Mouse (Mus musculus) erythroid progenitor cell, adult 5-6 weeks (primary cell): ENCODE data around the gene Cpn2. TPM values are rescaled to one million over a fixed set of nuclear protein-coding genes. Genes with fewer than 3 reads are reported as not detected.

Experiments used
- ATAC-seq: replicated peaks from 2 replicates; pipeline ENCODE4 v1.8.0; 2016; ENCODE audit warnings: moderate number of reproducible peaks, mild to moderate bottlenecking, moderate TSS enrichment, inconsistent platforms; ENCODE audit not compliant: poor library complexity, low FRiP score, severe bottlenecking
- total RNA-seq, 2 experiments: library from RNA; stranded (forward) in 1 of 2; stranded (reverse) in 1 of 2; fragments of 150-400 nt in 1 of 2; fragments of 186-747, 209-891 nt in 1 of 2; gene quantifications; 2 replicates each; pipeline versions ENCODE4 v1.2.3 to v1.2.4; 2015 to 2017; ENCODE audit warnings: low replicate concordance in 2 of 2

The Cpn2 gene
- total RNA-seq, 2 experiments from 2014 or later = not detected

DNA sequence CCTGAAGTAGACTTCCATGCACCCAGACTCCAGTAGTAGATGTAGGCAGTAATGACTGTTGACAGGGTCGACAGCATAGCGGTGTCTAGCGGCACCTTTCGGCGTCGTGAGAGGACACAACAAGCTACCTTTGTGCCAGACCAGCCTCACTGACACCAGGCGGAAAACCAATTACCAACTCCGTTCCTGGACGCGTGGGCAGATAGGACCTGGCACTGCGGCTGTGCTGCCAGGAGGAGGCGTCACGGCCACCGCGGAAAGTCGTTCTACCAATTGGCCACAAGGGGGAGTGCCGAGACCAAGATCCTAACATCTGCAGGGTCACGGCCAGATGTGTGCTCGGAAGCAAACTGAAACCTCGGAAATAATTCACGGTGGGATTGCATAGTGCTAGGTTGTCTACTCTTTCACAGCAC lies 15.3 kb downstream of the Cpn2 start:
- peak; percentile 91 for ATAC-seq

DNA sequence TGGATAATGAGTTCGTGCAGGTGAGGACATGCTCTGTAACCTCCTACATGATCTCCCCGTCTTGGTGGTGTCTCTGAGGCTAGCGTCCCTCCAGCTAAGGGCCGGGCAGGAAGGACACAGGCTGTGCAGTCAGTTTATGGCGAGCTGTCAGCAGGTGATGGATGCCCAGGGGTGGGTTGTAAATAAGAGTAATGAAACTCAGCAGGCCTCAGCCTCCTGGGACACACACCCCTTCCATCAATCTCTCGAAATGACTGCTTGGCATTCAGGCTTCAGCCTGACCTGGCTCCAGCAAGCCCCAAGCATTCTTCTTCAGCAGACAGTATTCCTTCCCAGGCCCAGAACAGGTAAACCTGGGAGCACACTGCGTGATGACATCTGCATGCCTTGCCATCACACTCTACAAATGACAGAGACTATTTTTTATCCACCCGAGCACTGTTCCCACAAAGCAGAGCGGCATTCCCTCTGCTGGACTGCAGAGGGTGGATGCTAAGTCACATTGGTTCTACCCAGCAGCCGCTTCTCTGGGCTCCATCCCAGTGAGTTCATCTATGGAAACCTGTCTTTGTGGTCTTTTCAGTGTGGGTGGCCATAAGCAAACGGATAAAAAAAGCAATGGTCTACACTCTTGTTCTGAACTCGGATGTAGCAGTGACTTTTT lies 23.1 kb downstream of the Cpn2 start:
- no peak for ATAC-seq

- ATAC-seq = no peak
Measured at GRCm38 (mm10) chr16:30241623-30242022, 25.7 kb downstream of the Cpn2 start.

DNA sequence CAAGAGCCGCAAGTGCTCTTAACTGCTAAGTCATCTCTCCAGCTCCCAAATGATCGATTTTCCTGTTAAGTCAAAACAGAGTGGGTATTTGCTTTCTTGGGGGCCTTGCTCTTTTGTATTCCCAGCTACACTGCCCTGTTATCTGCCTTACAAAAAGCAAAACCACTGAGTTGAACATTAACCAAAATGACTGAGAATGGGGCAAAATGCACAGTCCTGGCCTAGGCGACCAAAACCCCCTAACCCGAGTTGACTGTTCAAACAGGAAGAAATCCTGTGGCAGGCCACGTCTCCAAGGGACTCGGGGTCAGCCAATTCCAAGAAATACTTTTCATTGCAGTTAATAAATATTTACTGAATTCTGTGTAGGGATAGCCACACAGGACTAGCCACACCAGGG lies 28.5 kb downstream of the Cpn2 start:
- no peak for ATAC-seq

GRCm38 (mm10) chr16:30236091-30236699 lies 31.1 kb downstream of the Cpn2 start:
- ATAC-seq = no peak

DNA sequence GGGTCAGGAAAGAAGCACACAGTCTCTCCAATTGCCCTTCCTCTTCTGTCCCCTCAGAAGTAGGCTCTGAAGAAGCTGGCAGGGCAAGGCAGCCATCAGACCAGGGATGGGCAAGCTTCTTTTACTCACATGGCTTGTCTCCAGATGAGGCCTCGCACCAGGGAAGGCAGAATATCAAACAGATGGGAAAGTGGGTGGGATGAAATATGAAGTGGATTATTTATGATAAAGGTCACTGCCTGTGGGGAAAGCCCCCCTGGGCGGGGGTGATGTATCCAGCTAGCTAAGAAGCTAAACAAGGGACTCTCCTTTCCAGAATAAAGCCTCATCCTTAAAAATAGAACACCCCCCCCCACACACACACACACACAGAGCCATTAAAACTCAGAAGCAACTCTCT lies 31.7 kb downstream of the Cpn2 start:
- no peak for ATAC-seq

DNA sequence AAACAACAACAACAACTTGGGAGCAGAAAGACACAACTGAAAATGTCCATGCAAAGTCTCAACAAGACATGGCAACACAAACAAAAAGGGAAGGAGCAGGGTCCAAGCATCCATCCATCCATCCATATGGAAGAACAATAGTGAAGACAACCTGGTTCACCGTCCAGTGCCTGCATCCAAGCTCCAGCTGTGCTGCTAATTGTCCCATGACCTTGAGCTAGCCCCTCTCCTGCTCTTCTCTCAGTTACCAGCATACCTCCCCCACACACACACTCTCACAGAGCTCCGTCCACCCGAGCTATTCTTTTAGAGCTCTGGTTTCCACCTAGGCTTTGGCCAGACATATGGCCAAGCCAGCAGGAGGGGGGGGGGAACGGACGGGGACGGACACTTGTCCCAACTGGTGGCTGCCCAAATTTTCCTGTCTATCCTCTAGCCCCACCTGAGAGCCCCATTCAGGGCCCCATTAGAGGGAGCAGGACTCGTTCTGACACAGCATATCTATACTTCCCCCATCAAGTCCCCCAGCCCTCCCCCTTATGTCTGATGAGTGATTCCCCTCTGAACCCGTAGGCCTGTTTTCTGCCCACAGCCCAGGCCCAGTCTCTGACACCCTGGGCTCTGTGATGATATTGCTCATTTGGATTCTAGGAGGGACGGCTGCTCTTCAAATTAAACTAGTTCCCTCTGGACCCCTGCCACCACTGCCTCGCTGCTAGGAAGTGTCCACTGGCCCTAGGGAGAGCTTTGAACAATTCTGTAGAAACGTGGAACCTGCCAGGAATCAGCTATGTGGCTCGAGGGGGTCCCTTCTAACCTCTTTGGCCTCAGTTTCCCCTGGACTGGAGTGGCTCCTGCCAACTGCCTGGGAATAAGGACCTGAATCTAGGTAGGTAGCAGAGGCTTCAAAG lies 32.4 kb downstream of the Cpn2 start:
- ATAC-seq = no peak

DNA sequence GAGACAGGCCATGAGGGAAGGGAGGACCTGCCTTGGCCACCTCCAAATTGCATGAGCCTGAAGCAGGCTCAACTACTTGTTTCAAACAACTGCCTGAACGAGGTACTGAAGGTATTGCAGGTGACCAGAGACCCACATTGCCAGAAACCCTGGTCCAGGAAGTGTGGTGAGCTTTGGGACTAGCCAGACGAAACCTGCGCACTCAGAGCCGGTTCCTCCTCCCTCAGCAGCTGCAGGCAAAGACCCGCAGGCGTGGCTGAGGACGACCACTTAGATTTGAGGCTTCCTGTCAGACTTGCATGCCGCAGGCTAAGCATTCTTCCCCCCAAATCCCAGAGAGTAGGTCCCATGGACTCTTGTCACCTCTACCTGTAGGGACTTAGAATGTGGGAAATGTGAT lies 33.2 kb downstream of the Cpn2 start:
- no peak for ATAC-seq

DNA sequence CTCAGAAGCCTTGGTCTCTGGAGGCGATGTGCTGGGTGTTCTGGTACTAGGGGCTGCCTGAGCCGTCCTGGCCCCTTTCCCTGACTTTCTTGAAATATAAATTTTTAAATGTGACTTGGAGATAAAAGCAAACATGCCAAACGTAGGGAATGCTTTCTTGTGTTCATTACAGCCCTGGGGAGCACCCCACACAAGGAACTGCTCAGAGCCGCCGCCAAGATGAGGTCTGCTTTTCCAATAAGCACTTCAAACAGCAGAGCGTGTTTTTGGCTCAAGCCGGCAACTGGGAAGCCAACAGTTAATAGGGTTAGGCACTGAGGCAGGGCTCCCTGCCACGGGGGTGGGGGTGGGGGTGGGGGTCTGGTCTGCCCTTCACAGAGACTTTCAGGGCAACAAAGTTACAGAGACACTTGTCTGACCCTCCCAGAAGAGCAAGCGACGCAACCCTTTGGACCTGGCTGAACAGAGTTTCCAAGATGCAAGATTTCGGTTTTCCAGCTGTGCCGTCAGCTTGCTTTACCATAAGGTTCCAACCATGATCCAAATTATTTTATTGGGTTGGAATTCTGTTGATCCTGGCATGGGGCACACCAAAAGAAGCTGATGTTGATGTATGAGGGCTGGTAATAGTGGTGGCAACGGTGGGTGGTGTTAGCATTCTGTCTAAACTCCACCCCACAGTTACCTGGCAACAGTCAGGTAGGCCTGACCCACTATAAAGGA lies 35.3 kb downstream of the Cpn2 start:
- ATAC-seq = no peak

DNA sequence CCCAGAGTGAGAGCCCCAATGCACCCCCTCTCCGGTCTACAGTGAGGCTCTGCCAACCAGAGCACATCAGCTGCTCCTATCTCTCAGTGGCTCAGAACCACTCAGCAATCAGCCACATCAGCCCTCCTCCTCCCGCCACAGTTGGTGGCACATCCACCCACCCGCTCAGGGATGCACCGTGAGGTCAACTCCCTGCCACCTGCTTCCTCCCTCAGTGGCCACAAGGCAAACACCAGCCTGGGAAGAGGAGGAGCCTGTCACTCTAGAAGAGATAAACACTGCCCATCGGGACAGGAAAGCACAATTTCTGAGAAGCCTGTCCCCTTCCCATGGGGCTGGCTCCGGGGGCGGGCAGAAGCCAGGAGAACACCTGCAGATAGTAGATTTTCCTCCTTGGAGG lies 39.9 kb downstream of the Cpn2 start:
- no peak; the same call in 1 of the 2 replicates for ATAC-seq

- no peak for ATAC-seq
Measured at GRCm38 (mm10) chr16:30221161-30221782, 46.0 kb downstream of the Cpn2 start.

DNA sequence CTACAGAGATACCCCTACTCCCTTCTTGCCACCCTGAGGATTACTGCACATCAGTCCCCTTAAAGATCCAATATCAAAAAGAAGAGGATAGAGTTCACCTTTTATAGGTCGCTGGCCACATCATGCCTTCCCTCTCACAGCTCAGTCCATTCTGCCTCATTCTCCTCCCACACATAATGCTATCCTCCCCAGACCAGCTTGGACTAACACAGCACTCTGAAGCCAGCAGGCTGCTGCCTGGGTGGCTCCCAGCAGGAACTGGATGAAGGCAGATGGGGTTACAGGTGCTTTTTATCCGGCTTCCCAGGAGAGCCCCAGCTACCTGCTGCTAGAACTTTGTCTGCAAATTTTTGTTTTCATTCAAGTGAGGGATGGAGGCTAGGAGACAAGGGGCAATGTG lies 51.5 kb downstream of the Cpn2 start:
- ATAC-seq = no peak

GRCm38 (mm10) chr16:30213644-30214043 lies 53.7 kb downstream of the Cpn2 start:
- no peak for ATAC-seq

GRCm38 (mm10) chr16:30212035-30212434 lies 55.3 kb downstream of the Cpn2 start:
- ATAC-seq = no peak

DNA sequence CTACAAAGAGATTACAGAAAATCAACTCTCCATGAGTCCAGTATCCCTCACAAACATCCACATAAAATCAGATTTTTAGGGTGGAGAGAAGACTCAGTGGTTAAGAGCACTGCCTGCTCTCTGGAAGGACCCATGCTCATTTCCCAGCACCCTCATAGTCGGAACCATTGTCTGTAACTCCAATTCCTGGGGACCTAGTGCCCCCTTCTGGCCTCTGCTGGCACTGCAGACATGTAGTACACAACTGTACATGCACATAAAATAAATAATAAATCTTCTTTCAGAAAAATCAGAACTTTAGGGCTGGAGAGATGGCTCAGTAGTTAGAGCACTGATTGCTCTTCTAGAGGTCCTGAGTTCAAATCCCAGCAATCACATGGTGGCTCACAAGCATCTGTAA lies 58.0 kb downstream of the Cpn2 start:
- ATAC-seq = no peak

DNA sequence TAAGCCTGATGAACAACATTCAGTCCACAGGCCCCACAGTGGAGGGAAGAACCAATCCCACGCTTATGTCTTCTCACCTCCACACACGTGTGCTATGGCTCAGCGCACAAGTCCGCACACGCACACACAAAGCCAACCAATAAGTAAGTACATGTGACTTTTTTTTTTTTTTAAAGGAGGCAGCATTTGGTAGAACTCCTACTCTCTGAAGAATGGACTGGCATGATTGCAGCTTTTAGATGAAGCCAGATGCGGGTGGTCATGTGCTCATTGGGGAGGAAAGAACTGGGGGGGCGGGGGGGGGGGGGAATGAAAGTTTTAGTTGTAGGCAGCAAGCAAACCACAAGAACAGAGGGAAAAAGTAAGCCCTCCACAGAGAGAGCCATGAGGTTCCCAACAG lies 59.3 kb downstream of the Cpn2 start:
- no peak for ATAC-seq

DNA sequence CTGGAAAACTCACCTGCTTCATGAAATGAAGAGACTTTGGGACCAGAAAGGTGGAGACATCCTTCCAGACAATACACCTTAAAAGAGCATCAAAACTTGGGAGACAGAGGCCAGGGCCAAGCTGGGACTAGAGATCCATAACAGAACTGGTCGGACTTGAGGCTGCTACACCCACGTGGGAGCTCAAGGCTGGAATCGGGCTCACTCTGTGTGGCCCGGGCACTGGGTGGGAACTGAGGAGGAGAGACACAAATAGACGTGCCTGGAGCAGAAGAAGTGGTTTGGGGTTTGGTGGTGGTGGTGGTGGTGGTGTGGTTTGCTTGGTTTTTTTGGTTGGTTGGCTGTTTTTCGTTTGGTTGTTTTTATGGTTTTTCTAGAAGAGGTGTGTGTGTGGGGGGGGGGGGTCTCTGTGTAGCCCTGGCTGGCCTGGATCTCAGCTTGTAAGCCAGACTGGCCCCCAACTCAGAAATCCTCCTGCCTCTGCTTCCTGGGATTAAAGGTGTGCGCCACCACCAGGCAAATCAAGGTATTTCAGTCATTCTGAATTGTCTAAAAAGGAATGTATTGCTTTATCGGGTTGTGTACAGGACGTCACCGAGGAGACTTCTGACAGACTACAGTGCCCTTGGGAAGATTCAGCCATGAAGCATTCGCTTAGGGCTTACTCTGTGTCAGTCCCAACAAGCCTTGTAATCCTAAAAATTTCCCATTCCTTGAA lies 60.0 kb downstream of the Cpn2 start:
- no peak for ATAC-seq
